Mouse (Mus musculus) erythroblast, adult 5-6 weeks (primary cell): ENCODE measurements around the gene Hist1h2bn. TPM values are rescaled to one million over a fixed set of nuclear protein-coding genes. Genes with fewer than 3 reads are reported as not detected.
A peak's percentile ranks its signal among the peaks of the same experiment; 100 is the strongest.

Experiments
- ATAC-seq: replicated peaks from 2 replicates; pipeline ENCODE4 v1.8.0; 2016; ENCODE audit warnings: moderate number of reproducible peaks, mild to moderate bottlenecking, moderate TSS enrichment, inconsistent platforms; ENCODE audit not compliant: poor library complexity, low FRiP score, severe bottlenecking
- total RNA-seq, 2 experiments: library from RNA; stranded (forward) in 1 of 2; stranded (reverse) in 1 of 2; fragments of 150-400 nt in 1 of 2; fragments of 200-764, 138-1000 nt in 1 of 2; gene quantifications; 2 replicates each; pipeline versions ENCODE4 v1.2.3 to v1.2.4; 2015 to 2017; ENCODE audit warnings: low replicate concordance in 2 of 2

Gene Hist1h2bn
- total RNA-seq (2015; ENCODE audit: low replicate concordance) (229 and 365 TPM in 2 replicates), total RNA-seq (2017; ENCODE audit: low replicate concordance) (952 and 1,236 TPM in 2 replicates)

DNA sequence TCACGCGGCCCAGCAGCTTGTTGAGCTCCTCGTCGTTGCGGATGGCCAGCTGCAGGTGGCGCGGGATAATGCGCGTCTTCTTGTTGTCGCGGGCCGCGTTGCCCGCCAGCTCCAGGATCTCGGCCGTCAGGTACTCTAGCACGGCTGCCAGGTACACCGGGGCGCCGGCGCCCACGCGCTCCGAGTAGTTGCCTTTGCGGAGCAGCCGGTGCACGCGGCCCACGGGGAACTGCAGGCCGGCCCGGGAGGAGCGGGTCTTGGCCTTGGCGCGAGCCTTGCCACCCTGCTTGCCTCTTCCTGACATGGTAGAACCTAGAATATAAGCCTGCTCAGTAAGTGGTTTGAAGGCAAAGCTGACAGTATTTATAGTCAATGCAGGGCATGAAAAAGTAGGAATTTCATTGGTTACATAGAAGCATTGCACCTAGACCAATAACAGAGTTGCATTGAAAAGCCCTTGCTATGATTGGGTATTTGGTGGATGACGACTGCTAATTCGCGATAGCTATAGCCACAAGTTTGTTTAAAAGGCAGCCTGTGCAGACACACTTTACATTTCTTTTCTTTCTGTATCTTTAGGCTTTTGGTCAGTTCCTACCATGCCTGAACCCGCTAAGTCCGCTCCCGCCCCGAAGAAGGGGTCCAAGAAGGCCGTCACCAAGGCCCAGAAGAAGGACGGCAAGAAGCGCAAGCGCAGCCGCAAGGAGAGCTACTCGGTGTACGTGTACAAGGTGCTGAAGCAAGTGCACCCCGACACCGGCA is at the start of gene Hist1h2bn, which contains the start of gene Hist1h2ak:
TSS of gene Hist1h2bn (plus strand) at position 600 of the 762 bp plus-strand sequence.
TSS of gene Hist1h2ak (minus strand) at position 304 of the 762 bp plus-strand sequence.
- peak; percentile 81 for ATAC-seq

DNA sequence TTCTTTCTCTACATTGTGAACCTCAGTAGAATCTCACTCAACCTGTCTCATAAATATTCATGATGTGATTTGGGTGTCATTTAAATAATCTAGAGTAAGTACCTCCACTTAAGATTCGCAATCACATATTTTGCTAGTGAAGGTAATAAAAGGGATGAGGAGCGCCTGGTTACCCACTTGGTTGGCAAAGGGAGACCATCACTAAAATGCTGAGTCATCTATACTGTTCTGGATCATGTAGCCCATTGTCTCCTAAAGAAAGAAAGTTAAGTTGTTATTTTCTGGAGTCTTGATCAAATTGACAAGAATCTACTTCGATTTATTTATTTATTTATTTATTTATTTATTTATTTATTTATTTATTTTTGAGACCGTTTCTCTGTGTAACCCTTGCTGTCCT is 47.3 kb upstream of the Hist1h2bn start:
- ATAC-seq = no peak

DNA sequence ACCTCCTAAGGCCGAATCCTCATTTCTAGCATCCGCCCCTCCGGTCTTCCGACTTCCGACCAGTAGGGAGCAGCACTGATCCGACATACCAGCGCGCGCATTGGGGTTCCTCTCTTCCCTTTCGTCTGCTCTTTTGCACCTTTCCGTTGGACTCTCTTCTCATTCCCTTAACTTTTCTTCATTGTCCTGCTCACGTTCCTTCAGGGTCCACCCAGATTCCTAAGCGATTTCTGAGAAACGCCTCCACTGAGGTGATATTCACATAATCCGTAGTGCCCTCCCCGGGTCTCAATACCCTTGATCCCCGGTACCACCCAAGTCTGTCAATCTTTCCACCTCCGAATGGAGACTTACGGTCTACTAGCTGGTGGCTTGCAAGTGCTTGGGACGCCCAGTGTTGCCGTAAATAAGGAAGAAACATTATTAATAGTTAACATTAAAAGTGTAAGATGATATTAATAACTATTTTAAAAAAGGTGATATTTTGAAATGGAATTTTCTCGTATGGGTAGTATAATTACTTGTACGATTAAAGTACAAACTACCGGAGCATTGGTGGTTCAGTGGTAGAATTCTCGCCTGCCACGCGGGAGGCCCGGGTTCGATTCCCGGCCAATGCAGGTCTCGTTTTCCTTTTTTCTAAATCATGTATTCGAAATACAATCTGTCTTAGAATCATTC is 43.8 kb upstream of the Hist1h2bn start:
- peak; percentile 89 for ATAC-seq

DNA sequence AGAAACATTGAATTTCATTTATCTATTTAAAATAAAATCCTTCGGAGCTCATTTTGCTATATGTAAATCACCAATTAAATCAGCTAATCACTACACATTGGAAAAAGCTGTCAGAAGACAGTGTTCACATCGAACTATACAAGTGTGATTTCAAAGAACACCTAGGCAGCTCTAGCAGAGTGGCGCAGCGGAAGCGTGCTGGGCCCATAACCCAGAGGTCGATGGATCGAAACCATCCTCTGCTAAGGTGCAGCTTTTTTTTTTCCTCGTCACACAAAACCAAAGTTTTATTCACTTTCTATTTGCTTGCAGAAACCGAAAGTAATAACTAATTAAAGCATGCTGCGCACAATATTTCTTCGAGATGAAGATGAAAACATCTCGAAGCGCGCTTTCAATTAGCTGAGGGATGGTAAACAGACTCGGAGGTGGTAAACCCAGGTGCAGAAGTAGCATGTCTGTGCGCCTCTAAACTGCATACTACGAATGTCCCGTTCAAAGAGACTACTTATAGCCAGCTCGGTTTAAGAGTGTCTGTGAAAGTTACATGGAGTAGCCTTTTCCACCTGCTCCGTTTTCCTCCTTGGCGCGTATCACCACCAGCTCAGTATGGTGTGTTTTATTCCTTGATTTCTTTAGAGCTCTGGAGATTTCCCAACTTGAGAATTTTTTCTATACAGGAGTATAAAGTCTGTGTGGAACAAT is 43.0 kb upstream of the Hist1h2bn start:
- ATAC-seq = peak; percentile 46

DNA sequence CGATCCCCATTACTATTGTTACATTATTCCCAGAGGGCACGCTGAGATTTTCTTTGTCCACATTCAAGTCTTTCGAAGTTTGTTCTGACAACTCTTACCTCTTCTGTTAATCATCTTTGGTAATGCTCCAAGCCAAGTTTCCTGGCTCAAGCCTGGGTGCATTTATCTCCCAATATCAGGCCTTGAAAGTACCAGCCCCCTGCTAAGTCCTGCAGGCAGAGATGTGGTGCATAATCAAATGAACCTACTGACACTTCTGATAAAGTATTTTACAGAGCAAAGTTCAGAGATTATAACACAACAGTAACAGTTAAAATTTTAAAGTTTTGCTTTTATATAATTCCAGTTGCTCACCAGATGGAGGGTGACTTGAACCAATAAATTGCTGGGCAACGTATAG is 42.2 kb upstream of the Hist1h2bn start:
- no peak for ATAC-seq

DNA sequence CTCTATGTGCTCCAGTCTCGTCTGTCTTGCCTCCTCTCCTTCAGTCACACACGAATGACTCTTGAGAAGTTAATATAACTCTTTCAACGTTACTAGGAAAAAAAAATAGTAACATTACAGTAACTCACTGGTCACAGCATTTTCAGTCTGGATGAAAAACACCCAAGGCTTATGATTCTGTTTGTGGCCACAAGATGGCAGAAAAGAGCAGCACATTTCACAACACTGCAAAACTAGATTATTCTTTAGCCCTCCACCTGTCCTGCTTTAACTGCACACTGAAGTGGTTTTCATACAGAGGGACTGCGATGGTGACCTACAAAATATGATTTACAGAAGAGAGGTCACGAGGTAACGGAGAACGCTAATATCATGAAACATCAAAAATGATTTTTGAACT is 39.2 kb upstream of the Hist1h2bn start:
- ATAC-seq = peak; percentile 35

DNA sequence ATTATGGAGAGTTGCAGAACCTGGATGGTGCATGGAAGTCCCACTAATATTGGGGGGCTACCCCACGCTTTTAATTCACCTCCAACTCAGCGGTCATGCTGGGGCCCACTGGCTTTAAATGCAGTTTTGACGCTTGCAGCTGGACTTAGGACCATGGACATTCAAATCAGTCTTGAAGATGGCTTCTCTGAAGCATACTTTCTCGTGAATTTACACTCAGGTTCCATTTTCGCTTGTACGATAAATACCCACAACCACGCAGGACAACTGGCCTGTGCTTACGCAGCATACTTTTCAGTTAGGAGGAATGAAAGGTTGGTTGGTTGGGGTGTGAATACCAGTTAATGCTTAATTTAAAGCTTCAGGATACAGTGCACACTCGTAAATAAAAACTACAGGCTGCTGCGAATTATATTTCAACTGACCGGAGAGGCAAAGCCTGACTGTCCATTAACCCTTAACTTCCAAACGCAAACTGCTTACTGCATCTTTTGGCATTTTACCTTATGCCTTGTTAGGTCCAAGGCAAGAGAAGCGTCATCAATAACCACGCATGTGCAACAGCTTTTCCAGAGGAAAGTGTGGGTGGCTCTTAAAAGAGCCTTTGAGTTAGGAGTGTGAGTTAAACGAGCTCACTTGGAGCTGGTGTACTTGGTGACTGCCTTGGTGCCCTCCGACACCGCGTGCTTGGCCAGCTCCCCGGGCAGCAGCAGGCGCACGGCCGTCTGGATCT is 38.6 kb upstream of the Hist1h2bn start:
- peak; percentile 14; the same call in 1 of the 2 replicates for ATAC-seq

DNA sequence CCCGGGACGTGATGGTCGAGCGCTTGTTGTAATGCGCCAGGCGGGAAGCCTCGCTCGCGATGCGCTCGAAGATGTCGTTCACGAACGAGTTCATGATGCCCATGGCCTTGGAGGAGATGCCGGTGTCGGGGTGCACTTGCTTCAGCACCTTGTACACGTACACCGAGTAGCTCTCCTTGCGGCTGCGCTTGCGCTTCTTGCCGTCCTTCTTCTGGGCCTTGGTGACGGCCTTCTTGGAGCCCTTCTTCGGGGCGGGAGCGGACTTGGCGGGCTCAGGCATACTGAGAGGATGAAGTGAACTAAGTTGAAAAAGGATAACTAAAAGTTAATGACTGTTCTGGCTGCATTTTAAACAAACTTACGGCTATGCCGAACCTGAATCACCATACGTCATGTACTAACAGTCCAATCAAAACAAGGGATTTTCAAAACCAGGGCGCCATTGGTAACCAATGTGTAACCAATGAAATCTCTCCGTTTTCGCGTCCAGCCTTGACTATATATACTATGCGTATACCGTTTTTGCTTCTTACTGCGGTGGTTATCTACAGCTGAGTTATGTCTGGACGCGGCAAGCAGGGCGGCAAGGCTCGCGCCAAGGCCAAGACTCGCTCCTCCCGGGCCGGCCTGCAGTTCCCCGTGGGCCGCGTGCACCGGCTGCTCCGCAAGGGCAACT is 37.9 kb upstream of the Hist1h2bn start, which contains the start of the genes Hist1h2bl and Hist1h2ai:
TSS of gene Hist1h2bl (minus strand) at position 280 of the 676 bp plus-strand sequence.
TSS of gene Hist1h2ai (plus strand) at position 559 of the 676 bp plus-strand sequence.
- ATAC-seq = peak; percentile 79

DNA sequence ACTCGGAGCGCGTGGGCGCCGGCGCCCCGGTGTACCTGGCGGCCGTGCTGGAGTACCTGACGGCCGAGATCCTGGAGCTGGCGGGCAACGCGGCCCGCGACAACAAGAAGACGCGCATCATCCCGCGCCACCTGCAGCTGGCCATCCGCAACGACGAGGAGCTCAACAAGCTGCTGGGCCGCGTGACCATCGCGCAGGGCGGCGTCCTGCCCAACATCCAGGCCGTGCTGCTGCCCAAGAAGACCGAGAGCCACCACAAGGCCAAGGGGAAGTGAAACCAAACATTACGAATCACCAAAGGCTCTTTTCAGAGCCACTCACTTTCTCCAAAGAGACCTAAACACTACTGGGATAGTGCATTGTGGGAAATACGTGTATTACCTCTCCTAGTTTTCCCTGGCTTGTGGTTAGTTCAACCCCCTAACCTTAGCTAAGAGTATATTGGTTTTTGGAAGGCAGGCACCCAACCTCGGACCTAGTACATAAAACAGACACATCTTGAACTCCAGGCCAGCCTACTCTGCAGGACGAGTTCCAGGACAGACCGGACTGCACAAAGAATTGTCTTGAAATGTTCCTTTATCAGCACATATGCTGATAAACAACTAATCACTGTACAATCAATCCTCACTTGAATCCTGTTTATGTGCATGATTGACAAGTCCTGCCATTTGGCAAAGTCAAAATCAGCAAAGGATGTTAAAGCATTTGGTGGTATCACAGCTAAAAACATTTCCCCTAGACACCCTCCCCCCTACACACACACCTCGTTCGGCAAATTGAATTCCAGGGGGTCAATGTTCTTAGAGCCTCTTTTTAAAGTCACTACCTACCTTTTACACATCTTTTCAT is 37.2 kb upstream of the Hist1h2bn start:
- ATAC-seq = peak; percentile 12

DNA sequence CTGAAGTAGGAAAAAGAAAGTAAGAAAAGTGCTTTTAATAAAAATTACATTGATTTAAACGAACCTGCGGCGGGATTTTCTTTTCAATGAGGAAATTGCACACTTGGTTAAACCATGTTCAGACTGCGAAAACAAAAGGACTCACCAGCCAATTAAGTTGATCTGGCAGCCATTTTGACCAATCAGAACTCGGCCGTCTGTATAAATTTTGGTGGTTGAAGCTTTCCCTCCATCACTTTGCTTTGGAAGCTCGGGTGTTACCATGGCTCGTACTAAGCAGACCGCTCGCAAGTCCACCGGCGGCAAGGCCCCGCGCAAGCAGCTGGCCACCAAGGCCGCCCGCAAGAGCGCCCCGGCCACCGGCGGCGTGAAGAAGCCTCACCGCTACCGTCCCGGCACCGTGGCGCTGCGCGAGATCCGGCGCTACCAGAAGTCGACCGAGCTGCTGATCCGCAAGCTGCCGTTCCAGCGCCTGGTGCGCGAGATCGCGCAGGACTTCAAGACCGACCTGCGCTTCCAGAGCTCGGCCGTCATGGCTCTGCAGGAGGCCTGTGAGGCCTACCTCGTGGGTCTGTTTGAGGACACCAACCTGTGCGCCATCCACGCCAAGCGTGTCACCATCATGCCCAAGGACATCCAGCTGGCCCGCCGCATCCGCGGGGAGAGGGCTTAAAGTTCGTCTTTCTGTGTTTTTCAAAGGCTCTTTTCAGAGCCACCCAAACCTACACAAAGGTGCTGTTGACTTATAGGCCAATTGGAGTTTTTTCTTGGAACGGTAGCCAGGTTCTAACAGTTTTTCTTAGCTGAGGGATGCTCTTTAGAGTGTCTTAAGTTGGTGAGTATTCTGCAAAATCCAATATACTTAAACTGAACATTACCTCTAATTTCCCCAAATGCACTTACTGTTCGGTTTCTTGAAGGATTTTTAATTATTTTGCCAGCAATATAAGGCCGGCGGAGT is 36.2 kb upstream of the Hist1h2bn start, which contains the start of gene Hist1h3h:
TSS of gene Hist1h3h (plus strand) at position 263 of the 961 bp plus-strand sequence.
- ATAC-seq = peak; percentile 50

DNA sequence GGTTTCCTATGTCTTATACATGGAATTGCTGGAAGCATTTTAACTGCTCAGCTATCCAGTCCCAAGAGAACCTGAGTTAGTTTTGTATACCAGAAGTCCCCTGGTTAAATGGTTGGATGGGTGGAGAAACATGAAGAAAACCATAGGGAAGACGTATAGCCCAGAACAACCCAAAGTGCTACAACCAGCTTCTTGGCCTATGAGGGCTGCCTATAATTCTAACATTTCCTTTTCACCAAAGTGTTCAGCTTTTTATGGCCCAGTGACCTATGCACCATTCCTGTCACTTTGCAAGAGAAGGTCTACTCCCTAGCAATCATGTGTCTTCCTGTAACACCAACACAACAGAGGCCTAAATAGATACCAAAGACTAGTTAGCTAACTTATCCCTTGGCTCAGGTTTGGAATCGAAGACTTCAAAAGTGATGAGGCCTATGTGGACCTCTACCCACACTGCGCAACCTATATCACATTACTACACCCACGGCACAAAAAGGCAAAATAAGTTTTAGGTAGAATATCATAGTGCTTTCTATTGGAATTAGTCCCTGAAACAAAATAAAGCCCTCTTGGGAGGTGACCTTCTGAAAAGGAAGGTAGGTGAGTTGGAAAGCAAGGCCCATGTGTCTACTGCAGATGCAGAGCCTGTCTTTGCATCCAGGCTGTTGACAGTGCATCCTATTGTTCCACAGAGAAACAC is 35.4 kb upstream of the Hist1h2bn start:
- 0 out of 2 replicates have a peak, but pooled peaks have one; percentile 0 for ATAC-seq

DNA sequence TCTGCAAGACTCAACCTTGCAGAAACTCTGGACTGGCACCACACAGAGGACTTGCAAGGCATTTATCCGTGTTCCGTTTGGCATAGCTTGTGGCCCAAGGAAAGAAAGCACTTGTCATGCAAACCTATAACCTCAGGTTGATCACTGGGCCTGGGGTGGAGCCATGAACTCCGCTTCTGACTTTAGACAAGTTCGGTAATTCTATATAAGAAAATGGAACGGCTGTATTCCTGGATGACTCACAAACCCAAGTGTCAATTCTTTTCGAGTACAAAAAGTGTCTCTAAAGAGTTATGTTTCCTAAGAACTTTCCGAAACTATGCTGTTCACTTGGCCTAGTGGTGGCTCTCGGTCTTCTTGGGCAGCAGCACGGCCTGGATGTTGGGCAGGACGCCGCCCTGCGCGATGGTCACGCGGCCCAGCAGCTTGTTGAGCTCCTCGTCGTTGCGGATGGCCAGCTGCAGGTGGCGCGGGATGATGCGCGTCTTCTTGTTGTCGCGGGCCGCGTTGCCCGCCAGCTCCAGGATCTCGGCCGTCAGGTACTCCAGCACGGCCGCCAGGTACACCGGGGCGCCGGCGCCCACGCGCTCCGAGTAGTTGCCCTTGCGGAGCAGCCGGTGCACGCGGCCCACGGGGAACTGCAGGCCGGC is 32.7 kb upstream of the Hist1h2bn start:
- peak; percentile 21; the same call in 1 of the 2 replicates for ATAC-seq

DNA sequence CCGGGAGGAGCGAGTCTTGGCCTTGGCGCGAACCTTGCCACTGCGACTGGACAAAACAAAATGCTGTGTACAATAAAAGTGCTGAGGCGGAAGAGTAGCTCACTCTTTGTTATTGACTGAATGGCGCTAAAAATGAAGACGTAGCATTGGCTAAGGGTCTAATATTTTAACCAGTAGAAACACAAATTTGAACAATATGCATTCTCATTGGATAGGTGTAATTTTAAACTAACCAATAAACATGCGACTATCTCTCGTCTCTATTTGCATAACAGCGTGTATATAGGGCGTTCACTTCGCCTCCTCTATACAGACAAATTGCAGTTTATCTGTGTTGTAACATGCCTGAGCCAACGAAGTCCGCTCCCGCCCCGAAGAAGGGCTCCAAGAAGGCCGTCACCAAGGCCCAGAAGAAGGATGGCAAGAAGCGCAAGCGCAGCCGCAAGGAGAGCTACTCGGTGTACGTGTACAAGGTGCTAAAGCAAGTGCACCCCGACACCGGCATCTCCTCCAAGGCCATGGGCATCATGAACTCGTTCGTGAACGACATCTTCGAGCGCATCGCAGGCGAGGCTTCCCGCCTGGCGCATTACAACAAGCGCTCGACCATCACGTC is 32.1 kb upstream of the Hist1h2bn start, which contains the start of gene Hist1h2bm:
TSS of gene Hist1h2bm (plus strand) at position 288 of the 616 bp plus-strand sequence.
- ATAC-seq = peak; percentile 86

DNA sequence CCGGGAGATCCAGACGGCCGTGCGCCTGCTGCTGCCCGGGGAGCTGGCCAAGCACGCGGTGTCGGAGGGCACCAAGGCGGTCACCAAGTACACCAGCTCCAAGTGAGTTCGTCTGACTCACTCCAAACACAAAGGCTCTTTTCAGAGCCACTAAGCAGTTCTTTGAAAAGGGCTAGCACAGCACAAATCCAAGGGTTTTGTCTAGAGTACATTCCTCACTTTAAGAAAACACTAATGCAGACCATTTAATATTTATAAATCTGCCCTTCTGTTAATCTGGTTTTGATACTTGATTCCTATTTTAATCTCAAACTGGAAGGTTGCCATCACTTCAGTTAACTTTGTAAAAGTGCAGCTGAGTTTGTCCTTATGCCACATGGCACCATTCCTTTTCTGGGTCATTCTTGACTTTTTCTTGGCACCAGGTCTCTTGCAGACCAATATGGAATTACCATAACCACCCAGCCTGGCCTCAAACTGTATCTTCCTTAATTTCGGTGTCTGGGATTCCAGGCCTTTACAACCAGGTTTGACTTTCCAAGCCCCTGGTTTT is 31.5 kb upstream of the Hist1h2bn start:
- no peak for ATAC-seq
